Mouse (Mus musculus) hindbrain, embryonic 11.5 days (tissue): Measurements from ENCODE around the gene Zfp868. TPM values are rescaled to one million over a fixed set of nuclear protein-coding genes. Genes with fewer than 3 reads are reported as not detected.
"Not testable (repeated sequence)": the region's sequence is repeated elsewhere in the genome, so short reads cannot be mapped to it uniquely, and the experiment has no call there.

ENCODE experiments used
- ATAC-seq: fragments of 200-750 bp; cut with Nextera tagmentation; 2 replicates; pipeline ENCODE4 v1.8.0; 2017; ENCODE audit warnings: mild to moderate bottlenecking, moderate TSS enrichment, moderate library complexity; ENCODE audit not compliant: low FRiP score
- DNase-seq: peaks from one replicate; pipeline ENCODE4 v3.0.0-alpha.2; 2015; ENCODE audit warnings: low spot score
- H3K27ac ChIP-seq: fragments of 300-500 bp; sonication (generic); 2 replicates; pipeline ENCODE4 v1.5.1; 2014; ENCODE audit warnings: mild to moderate bottlenecking, low read depth, low read length
- H3K27me3 ChIP-seq: fragments of 300-500 bp; sonication (generic); 2 replicates; pipeline ENCODE4 v1.6.1; 2014; ENCODE audit warnings: mild to moderate bottlenecking, low read length, moderate library complexity, mixed read lengths; ENCODE audit not compliant: control insufficient read depth, insufficient read depth
- H3K36me3 ChIP-seq: fragments of 300-500 bp; sonication (generic); 2 replicates; pipeline ENCODE4 v1.6.1; 2014; ENCODE audit warnings: mild to moderate bottlenecking, low read length, moderate library complexity, mixed read lengths; ENCODE audit not compliant: control insufficient read depth, insufficient read depth
- H3K4me1 ChIP-seq: fragments of 300-500 bp; sonication (generic); replicated peaks from 2 replicates; pipeline ENCODE4 v1.6.1; 2014; ENCODE audit warnings: low read length, mixed read lengths; ENCODE audit not compliant: control insufficient read depth, insufficient read depth
- H3K4me2 ChIP-seq: fragments of 300-500 bp; sonication (generic); replicated peaks from 2 replicates; pipeline ENCODE4 v1.6.1; 2014; ENCODE audit warnings: mild to moderate bottlenecking, low read depth, low read length
- H3K4me3 ChIP-seq: fragments of 300-500 bp; sonication (generic); 2 replicates; pipeline ENCODE4 v1.5.1; 2014; ENCODE audit warnings: low read depth, low read length
- H3K9ac ChIP-seq: fragments of 300-500 bp; sonication (generic); 2 replicates; pipeline ENCODE4 v1.6.1; 2014; ENCODE audit warnings: low read depth, low read length
- H3K9me3 ChIP-seq: fragments of 300-500 bp; sonication (generic); 2 replicates; pipeline ENCODE4 v1.6.1; 2016; ENCODE audit warnings: low read length; ENCODE audit not compliant: control insufficient read depth
- WGBS: fragments of 180-500 bp; shearing (Covaris S2); extraction: QIAGEN DNeasy Blood & Tissue Kit; methylation state at CpG from one replicate; pipeline ENCODE4 v1.1.7; 2014; 5-methylcytosine and 5-hydroxymethylcytosine counted together
- polyA plus RNA-seq: library from polyadenylated mRNA; unstranded; fragments of >200 nt; fragmentation: Nextera tagmentation; extraction: Ambion mirVana; gene quantifications from 2 replicates; pipeline ENCODE4 v1.2.1, GENCODE M21; 2014

The Zfp868 gene
- 42.2 and 44.3 TPM in 2 replicates for polyA plus RNA-seq

GRCm38 (mm10) chr8:69625095-69625789, at the start of gene Zfp868:
Zfp868 (minus strand) TSS chr8:69625548.
- WGBS: under 1% methylated on average over 40 of the region's 41 CpGs
- ATAC-seq: peak; percentile 100

GRCm38 (mm10) chr8:69665051-69665450, 39.7 kb upstream of the Zfp868 start:
- not testable (repeated sequence) for H3K4me2 ChIP-seq, H3K4me1 ChIP-seq, H3K36me3 ChIP-seq, H3K9me3 ChIP-seq, DNase-seq, H3K27ac ChIP-seq, H3K27me3 ChIP-seq, ATAC-seq, H3K4me3 ChIP-seq, H3K9ac ChIP-seq
- WGBS: 78% methylated on average over 2 of the region's 2 CpGs

More at GRCm38 (mm10) chr8:69625095-69625789, at the start of gene Zfp868:
- Histone ChIP-seq H3K27me3 (no peaks in the 10 kb centered on the region), H3K4me3 (peak within 1 kb of the TSS; percentile 75), H3K9ac (peak within 1 kb of the TSS; percentile 79), H3K4me1 (no peaks in the 10 kb centered on the region; the same call in 1 of the 2 replicates), H3K9me3 (no peaks in the 10 kb centered on the region), H3K36me3 (no peaks in the 10 kb centered on the region), H3K4me2 (peak within 1 kb of the TSS; percentile 49), H3K27ac (peak within 1 kb of the TSS; percentile 93)
- DNase-seq: peak; percentile 98

- no peak overlapping the region for H3K27ac ChIP-seq
- no peak overlapping the region for H3K4me2 ChIP-seq
- H3K27me3 ChIP-seq: no peaks in the 10 kb centered on the region
- ATAC-seq (no peak), DNase-seq (no peak)
- H3K4me3 ChIP-seq: no peak overlapping the region
- no peak overlapping the region for H3K9ac ChIP-seq
- no peaks in the 10 kb centered on the region for H3K4me1 ChIP-seq
- no peaks in the 10 kb centered on the region for H3K36me3 ChIP-seq
- no peaks in the 10 kb centered on the region for H3K9me3 ChIP-seq
These were observed 35.9 kb upstream of the Zfp868 start for GRCm38 (mm10) chr8:69661294-69661693.

- Histone ChIP-seq H3K4me1 (0 out of 2 replicates have a peak, but pooled peaks cover 2% of the 10 kb centered on the region), H3K9ac (peak within 1 kb of the TSS; percentile 77), H3K4me3 (peak within 1 kb of the TSS; percentile 51), H3K36me3 (no peaks in the 10 kb centered on the region), H3K9me3 (no peaks in the 10 kb centered on the region), H3K4me2 (peak within 1 kb of the TSS; percentile 92), H3K27ac (peak within 1 kb of the TSS; percentile 72), H3K27me3 (no peaks in the 10 kb centered on the region)
- ATAC-seq (peak; percentile 100), DNase-seq (peak; percentile 94)
- WGBS: under 1% methylated on average over 55 of the region's 55 CpGs
These were observed 29.1 kb upstream of the Zfp868 start, which contains the start of gene Zfp964 for GRCm38 (mm10) chr8:69654358-69654981. Zfp964 (plus strand) TSS chr8:69654479.

- H3K36me3 ChIP-seq: no peaks in the 10 kb centered on the region
- no peak overlapping the region for H3K27ac ChIP-seq
- H3K27me3 ChIP-seq: no peaks in the 10 kb centered on the region
- H3K4me2 ChIP-seq: peak overlapping the region; percentile 92; the same call in 1 of the 2 replicates
- ATAC-seq: peak; percentile 3
- no peak for DNase-seq
- no peaks in the 10 kb centered on the region for H3K9me3 ChIP-seq
- H3K9ac ChIP-seq: no peak overlapping the region; the same call in 1 of the 2 replicates
- peak overlapping the region; percentile 51; the same call in 1 of the 2 replicates for H3K4me3 ChIP-seq
- 52% methylated on average over 10 of the region's 10 CpGs for WGBS
- 0 out of 2 replicates have a peak, but pooled peaks cover 2% of the 10 kb centered on the region for H3K4me1 ChIP-seq
These were observed 28.5 kb upstream of the Zfp868 start for GRCm38 (mm10) chr8:69653808-69654357.

- no peak overlapping the region for H3K4me2 ChIP-seq
- WGBS: 80% methylated on average over 1 of the region's 1 CpGs
- H3K4me1 ChIP-seq: no peaks in the 10 kb centered on the region
- H3K27me3 ChIP-seq: no peaks in the 10 kb centered on the region
- no peaks in the 10 kb centered on the region for H3K9me3 ChIP-seq
- ATAC-seq (peak; percentile 14; the same call in 1 of the 2 replicates), DNase-seq (no peak)
- H3K9ac ChIP-seq: no peak overlapping the region
- no peak overlapping the region for H3K4me3 ChIP-seq
- H3K36me3 ChIP-seq: peaks cover 3% of the 10 kb centered on the region; the same call in 1 of the 2 replicates
- no peak overlapping the region for H3K27ac ChIP-seq
These were observed 7.3 kb downstream of the Zfp868 start for GRCm38 (mm10) chr8:69618078-69618477.

- H3K4me3 ChIP-seq: no peak overlapping the region
- DNase-seq (no peak), ATAC-seq (no peak)
- no peak overlapping the region for H3K27ac ChIP-seq
- 61% methylated on average over 2 of the region's 2 CpGs for WGBS
- H3K9ac ChIP-seq: no peak overlapping the region
- H3K4me1 ChIP-seq: no peaks in the 10 kb centered on the region
- no peaks in the 10 kb centered on the region for H3K27me3 ChIP-seq
- H3K4me2 ChIP-seq: no peak overlapping the region
- peaks cover 11% of the 10 kb centered on the region for H3K36me3 ChIP-seq
- H3K9me3 ChIP-seq: no peaks in the 10 kb centered on the region
These were observed 10.7 kb downstream of the Zfp868 start for GRCm38 (mm10) chr8:69614687-69615086.

GRCm38 (mm10) chr8:69597598-69597997, 27.8 kb downstream of the Zfp868 start:
- not testable (repeated sequence) for H3K9me3 ChIP-seq, ATAC-seq, H3K36me3 ChIP-seq

More at GRCm38 (mm10) chr8:69597598-69597997, 27.8 kb downstream of the Zfp868 start:
- not testable (repeated sequence) for H3K4me1 ChIP-seq, H3K9ac ChIP-seq, H3K4me3 ChIP-seq, H3K27me3 ChIP-seq, H3K4me2 ChIP-seq, DNase-seq, H3K27ac ChIP-seq
- 92% methylated on average over 2 of the region's 3 CpGs for WGBS
